Mouse (Mus musculus): ENCODE data around the gene Pex19. TPM values are rescaled to one million over a fixed set of nuclear protein-coding genes. Genes with fewer than 3 reads are reported as not detected.

Pex19 gene
- polyA plus RNA-seq, 1 experiment from 2014 or later: 162 TPM

- Histone ChIP-seq H3K36me3 (replicated peaks) (peaks cover 69% of the 10 kb centered on the region), H3K27me3 (no peaks in the 10 kb centered on the region), H3K9ac (no peak overlapping the region), H3K4me1 (peaks cover 9% of the 10 kb centered on the region), H3K4me3 (replicated peaks) (no peak overlapping the region), H3K27ac (no peak overlapping the region), H3K4me2 (no peak overlapping the region), H3K9me3 (no peaks in the 10 kb centered on the region)
- 75% methylated on average over 5 of the region's 5 CpGs for WGBS
- no peak for ATAC-seq (ENCODE audit: low FRiP score)
These were observed 41.4 kb downstream of the Pex19 start for GRCm38 (mm10) chr1:172167911-172168310.

- Histone ChIP-seq H3K27me3 (no peaks in the 10 kb centered on the region), H3K36me3 (replicated peaks) (peaks cover 88% of the 10 kb centered on the region), H3K9ac (no peak overlapping the region), H3K4me1 (peaks cover under 1% of the 10 kb centered on the region; the same call in 1 of the 2 replicates), H3K9me3 (no peaks in the 10 kb centered on the region), H3K4me3 (replicated peaks) (no peak overlapping the region), H3K4me2 (no peak overlapping the region), H3K27ac (no peak overlapping the region)
- ATAC-seq (ENCODE audit: low FRiP score): no peak
- WGBS: 99% methylated on average over 5 of the region's 5 CpGs
These were observed 43.3 kb downstream of the Pex19 start for GRCm38 (mm10) chr1:172169809-172170208.

- no peak overlapping the region for H3K4me3 ChIP-seq (replicated peaks)
- no peak for ATAC-seq (ENCODE audit: low FRiP score)
- no peak overlapping the region for H3K9ac ChIP-seq
- no peak overlapping the region for H3K4me2 ChIP-seq
- no peaks in the 10 kb centered on the region for H3K27me3 ChIP-seq
- no peaks in the 10 kb centered on the region for H3K4me1 ChIP-seq
- no peaks in the 10 kb centered on the region for H3K9me3 ChIP-seq
- H3K27ac ChIP-seq: no peak overlapping the region
- H3K36me3 ChIP-seq (replicated peaks): peaks cover 82% of the 10 kb centered on the region
- 94% methylated on average over 21 of the region's 21 CpGs for WGBS
These were observed 45.8 kb downstream of the Pex19 start for GRCm38 (mm10) chr1:172172381-172172780.

- H3K4me3 ChIP-seq (replicated peaks): no peak overlapping the region
- H3K9me3 ChIP-seq: no peaks in the 10 kb centered on the region
- H3K4me2 ChIP-seq: no peak overlapping the region
- WGBS: 80% methylated on average over 5 of the region's 5 CpGs
- no peak overlapping the region for H3K9ac ChIP-seq
- ATAC-seq (ENCODE audit: low FRiP score): no peak
- H3K27me3 ChIP-seq: no peaks in the 10 kb centered on the region
- H3K36me3 ChIP-seq (replicated peaks): peaks cover 82% of the 10 kb centered on the region
- H3K4me1 ChIP-seq: no peaks in the 10 kb centered on the region
- H3K27ac ChIP-seq: no peak overlapping the region
These were observed 46.6 kb downstream of the Pex19 start for GRCm38 (mm10) chr1:172173181-172173580.

- Histone ChIP-seq H3K36me3 (replicated peaks) (peaks cover 74% of the 10 kb centered on the region), H3K9me3 (no peaks in the 10 kb centered on the region), H3K27ac (no peak overlapping the region), H3K27me3 (no peaks in the 10 kb centered on the region), H3K4me2 (no peak overlapping the region), H3K9ac (no peak overlapping the region), H3K4me3 (replicated peaks) (no peak overlapping the region), H3K4me1 (no peaks in the 10 kb centered on the region)
- no peak for ATAC-seq (ENCODE audit: low FRiP score)
- 90% methylated on average over 7 of the region's 7 CpGs for WGBS
These were observed 51.2 kb downstream of the Pex19 start for GRCm38 (mm10) chr1:172177791-172178190.

- H3K4me3 ChIP-seq (replicated peaks): no peak overlapping the region
- H3K36me3 ChIP-seq (replicated peaks): peaks cover 65% of the 10 kb centered on the region
- H3K27me3 ChIP-seq: no peaks in the 10 kb centered on the region
- no peak for ATAC-seq (ENCODE audit: low FRiP score)
- no peaks in the 10 kb centered on the region for H3K9me3 ChIP-seq
- WGBS: 82% methylated on average over 7 of the region's 7 CpGs
- H3K4me1 ChIP-seq: no peaks in the 10 kb centered on the region
- H3K4me2 ChIP-seq: no peak overlapping the region
- no peak overlapping the region for H3K9ac ChIP-seq
- no peak overlapping the region for H3K27ac ChIP-seq
These were observed 52.5 kb downstream of the Pex19 start for GRCm38 (mm10) chr1:172179102-172179501.

GRCm38 (mm10) chr1:172180881-172181280, 54.3 kb downstream of the Pex19 start:
- H3K36me3 ChIP-seq (replicated peaks): peaks cover 55% of the 10 kb centered on the region
- no peaks in the 10 kb centered on the region for H3K27me3 ChIP-seq
- no peak overlapping the region for H3K9ac ChIP-seq
- 85% methylated on average over 4 of the region's 4 CpGs for WGBS
- ATAC-seq (ENCODE audit: low FRiP score): no peak
- no peaks in the 10 kb centered on the region for H3K9me3 ChIP-seq
- H3K4me2 ChIP-seq: no peak overlapping the region
- H3K27ac ChIP-seq: no peak overlapping the region
- H3K4me3 ChIP-seq (replicated peaks): no peak overlapping the region
- no peaks in the 10 kb centered on the region for H3K4me1 ChIP-seq

- Histone ChIP-seq H3K36me3 (replicated peaks) (peaks cover 61% of the 10 kb centered on the region), H3K4me3 (replicated peaks) (no peak overlapping the region), H3K27ac (no peak overlapping the region), H3K4me2 (no peak overlapping the region), H3K9ac (no peak overlapping the region), H3K9me3 (no peaks in the 10 kb centered on the region), H3K27me3 (no peaks in the 10 kb centered on the region), H3K4me1 (no peaks in the 10 kb centered on the region)
- ATAC-seq (ENCODE audit: low FRiP score): no peak
- WGBS: 95% methylated on average over 3 of the region's 3 CpGs
These were observed 55.2 kb downstream of the Pex19 start for GRCm38 (mm10) chr1:172181777-172182176.

GRCm38 (mm10) chr1:172183056-172183455, 56.5 kb downstream of the Pex19 start:
- no peak overlapping the region for H3K4me3 ChIP-seq (replicated peaks)
- WGBS: 95% methylated on average over 6 of the region's 6 CpGs
- no peak overlapping the region for H3K4me2 ChIP-seq
- no peak overlapping the region for H3K9ac ChIP-seq
- ATAC-seq (ENCODE audit: low FRiP score): no peak
- H3K9me3 ChIP-seq: no peaks in the 10 kb centered on the region
- peaks cover 66% of the 10 kb centered on the region for H3K36me3 ChIP-seq (replicated peaks)
- no peak overlapping the region for H3K27ac ChIP-seq
- no peaks in the 10 kb centered on the region for H3K27me3 ChIP-seq
- H3K4me1 ChIP-seq: no peaks in the 10 kb centered on the region

GRCm38 (mm10) chr1:172183915-172184314, 57.4 kb downstream of the Pex19 start:
- H3K9ac ChIP-seq: no peak overlapping the region
- no peaks in the 10 kb centered on the region for H3K4me1 ChIP-seq
- H3K4me3 ChIP-seq (replicated peaks): no peak overlapping the region
- no peak overlapping the region for H3K4me2 ChIP-seq
- no peak overlapping the region for H3K27ac ChIP-seq
- H3K27me3 ChIP-seq: no peaks in the 10 kb centered on the region
- H3K36me3 ChIP-seq (replicated peaks): peaks cover 68% of the 10 kb centered on the region
- no peak for ATAC-seq (ENCODE audit: low FRiP score)
- H3K9me3 ChIP-seq: no peaks in the 10 kb centered on the region

Other genes with a start within 250 kb of the Pex19 start
- not detected in 2 replicates for gene Gm10521, start 231.1 kb upstream of the Pex19 start, polyA plus RNA-seq (2016; fragmentation: Nextera tagmentation; extraction: Ambion mirVana)
- not detected in 2 replicates for gene Slamf6, start 209.2 kb upstream of the Pex19 start, polyA plus RNA-seq (2016; fragmentation: Nextera tagmentation; extraction: Ambion mirVana)
- gene Vangl2, start 98.3 kb upstream of the Pex19 start, polyA plus RNA-seq (2016; fragmentation: Nextera tagmentation; extraction: Ambion mirVana): 61.9 and 63.2 TPM in 2 replicates
- 9.0 and 9.8 TPM in 2 replicates for gene Nhlh1, start 69.2 kb upstream of the Pex19 start, polyA plus RNA-seq (2016; fragmentation: Nextera tagmentation; extraction: Ambion mirVana)
- 199 and 222 TPM in 2 replicates for gene Copa, start 44.2 kb upstream of the Pex19 start, polyA plus RNA-seq (2016; fragmentation: Nextera tagmentation; extraction: Ambion mirVana)
- gene Ncstn, start 44.0 kb upstream of the Pex19 start, polyA plus RNA-seq (2016; fragmentation: Nextera tagmentation; extraction: Ambion mirVana): 107 and 111 TPM in 2 replicates
- gene Dcaf8, start 21.3 kb downstream of the Pex19 start, polyA plus RNA-seq (2016; fragmentation: Nextera tagmentation; extraction: Ambion mirVana): 139 and 143 TPM in 2 replicates
- gene Pea15a, start 80.0 kb downstream of the Pex19 start, polyA plus RNA-seq (2016; fragmentation: Nextera tagmentation; extraction: Ambion mirVana): 405 and 443 TPM in 2 replicates
- gene Casq1, start 93.1 kb downstream of the Pex19 start, polyA plus RNA-seq (2016; fragmentation: Nextera tagmentation; extraction: Ambion mirVana): 1.6 and 2.3 TPM in 2 replicates
- 0.05 and 0.06 TPM in 2 replicates for gene Atp1a4, start 131.7 kb downstream of the Pex19 start, polyA plus RNA-seq (2016; fragmentation: Nextera tagmentation; extraction: Ambion mirVana)
- gene Igsf8, start 134.9 kb downstream of the Pex19 start, polyA plus RNA-seq (2016; fragmentation: Nextera tagmentation; extraction: Ambion mirVana): 122 and 127 TPM in 2 replicates
- gene Atp1a2, start 171.3 kb downstream of the Pex19 start, polyA plus RNA-seq (2016; fragmentation: Nextera tagmentation; extraction: Ambion mirVana): 9.5 and 10.8 TPM in 2 replicates
- gene Kcnj9, start 202.6 kb downstream of the Pex19 start, polyA plus RNA-seq (2016; fragmentation: Nextera tagmentation; extraction: Ambion mirVana): 2.5 and 2.8 TPM in 2 replicates
- 0.93 and 1.2 TPM in 2 replicates for gene Kcnj10, start 214.5 kb downstream of the Pex19 start, polyA plus RNA-seq (2016; fragmentation: Nextera tagmentation; extraction: Ambion mirVana)
- gene Pigm, start 249.8 kb downstream of the Pex19 start, polyA plus RNA-seq (2016; fragmentation: Nextera tagmentation; extraction: Ambion mirVana): 10.9 and 11.5 TPM in 2 replicates